Mouse (Mus musculus) MEL (cell line): ENCODE data around the gene Mfsd2a. TPM values are rescaled to one million over a fixed set of nuclear protein-coding genes. Genes with fewer than 3 reads are reported as not detected.

ENCODE experiments used
- DNase-seq: peaks from one replicate; pipeline ENCODE4 v3.0.0; 2011; ENCODE audit warnings: low read depth, low spot score
- H3K27ac ChIP-seq: 2 replicates; pipeline ENCODE4 v1.5.1; 2012; ENCODE audit warnings: low read depth, mild to moderate bottlenecking, control low read depth, low read length, moderate library complexity; ENCODE audit not compliant: control insufficient read depth
- H3K27me3 ChIP-seq, 2 experiments: fragments of 150-350 bp in 1 of 2; sonication (generic) in 1 of 2; 2 replicates each; pipeline ENCODE4 v1.6.1; 2012; ENCODE audit warnings: low read length in 2 of 2, mild to moderate bottlenecking in 2 of 2, improper control_type of control experiment in 1 of 2, moderate library complexity in 1 of 2; ENCODE audit not compliant: insufficient read depth in 2 of 2, control insufficient read depth in 1 of 2
- H3K36me3 ChIP-seq, 2 experiments: 2 replicates each; pipeline ENCODE4 v1.6.1; 2012 to 2014; ENCODE audit warnings: low read length in 2 of 2, improper control_type of control experiment in 1 of 2, inconsistent platforms in 1 of 2, mild to moderate bottlenecking in 1 of 2; ENCODE audit not compliant: insufficient read depth in 2 of 2, control insufficient read depth in 1 of 2
- H3K4me1 ChIP-seq, 2 experiments: fragments of 150-350 bp in 1 of 2; sonication (generic) in 1 of 2; 2 replicates each; pipeline ENCODE4 v1.6.1; 2012; ENCODE audit warnings: low read length in 2 of 2, improper control_type of control experiment in 1 of 2, mild to moderate bottlenecking in 1 of 2; ENCODE audit not compliant: insufficient read depth in 2 of 2, control insufficient read depth in 1 of 2
- H3K4me3 ChIP-seq, 2 experiments: fragments of 150-350 bp in 1 of 2; sonication (generic) in 1 of 2; 2 replicates each; pipeline ENCODE4 v1.5.1; 2012; ENCODE audit warnings: low read depth in 2 of 2, low read length in 2 of 2, mild to moderate bottlenecking in 2 of 2, moderate library complexity in 2 of 2, control low read depth in 1 of 2, improper control_type of control experiment in 1 of 2; ENCODE audit not compliant: control insufficient read depth in 1 of 2, insufficient read depth in 1 of 2
- H3K79me2 ChIP-seq: 2 replicates; pipeline ENCODE4 v1.6.1; 2012; ENCODE audit warnings: mild to moderate bottlenecking, low read length, moderate library complexity; ENCODE audit not compliant: control insufficient read depth, poor library complexity, insufficient read depth
- H3K9ac ChIP-seq: 2 replicates; pipeline ENCODE4 v1.6.1; 2012; ENCODE audit warnings: low read depth, mild to moderate bottlenecking, control low read depth, low read length, moderate library complexity; ENCODE audit not compliant: control insufficient read depth, poor library complexity, severe bottlenecking
- H3K9me3 ChIP-seq: fragments of 150-350 bp; sonication (generic); replicated peaks from 2 replicates; pipeline ENCODE4 v1.6.1; 2012; ENCODE audit warnings: mild to moderate bottlenecking, low read length, improper control_type of control experiment, moderate library complexity; ENCODE audit not compliant: insufficient read depth
- CHD1 ChIP-seq: IDR thresholded peaks from 2 replicates; pipeline ENCODE4 v1.6.1; 2012; ENCODE audit warnings: low read depth, mild to moderate bottlenecking, inconsistent platforms, low read length, improper control_type of control experiment
- CHD2 ChIP-seq: IDR thresholded peaks from 2 replicates; pipeline ENCODE4 v1.6.1; 2011; ENCODE audit warnings: low read length, improper control_type of control experiment
- CTCF ChIP-seq, 3 experiments: IDR thresholded peaks in 2 of 3; conservative IDR thresholded peaks in 1 of 3; 2 replicates each; pipeline ENCODE4 v1.5.1; 2011 to 2012; ENCODE audit warnings: low read length in 3 of 3, low read depth in 2 of 3, mild to moderate bottlenecking in 2 of 3, improper control_type of control experiment in 1 of 3, inconsistent platforms in 1 of 3, mixed read lengths in 1 of 3, moderate library complexity in 1 of 3; ENCODE audit not compliant: control insufficient read depth in 1 of 3, insufficient read depth in 1 of 3, poor library complexity in 1 of 3, severe bottlenecking in 1 of 3
- E2F4 ChIP-seq: IDR thresholded peaks from 2 replicates; pipeline ENCODE4 v1.6.1; 2011; ENCODE audit warnings: low read depth, low read length, improper control_type of control experiment, borderline replicate concordance
- ELF1 ChIP-seq: IDR thresholded peaks from 2 replicates; pipeline ENCODE4 v1.6.1; 2014; ENCODE audit warnings: low read depth, mild to moderate bottlenecking, inconsistent platforms, low read length, improper control_type of control experiment, moderate library complexity
- EP300 ChIP-seq, 2 experiments: IDR thresholded peaks; 2 replicates each; pipeline ENCODE4 v1.6.1; 2011; ENCODE audit warnings: improper control_type of control experiment in 2 of 2, low read length in 2 of 2, low read depth in 1 of 2, mild to moderate bottlenecking in 1 of 2
- HCFC1 ChIP-seq: IDR thresholded peaks from 2 replicates; pipeline ENCODE4 v1.6.1; 2012; ENCODE audit warnings: low read depth, mild to moderate bottlenecking, inconsistent platforms, low read length, improper control_type of control experiment, moderate library complexity
- KAT2A ChIP-seq: conservative IDR thresholded peaks from 2 replicates; pipeline ENCODE4 v1.6.1; 2012; ENCODE audit warnings: low read depth, low read length, improper control_type of control experiment, inconsistent platforms
- MAFK ChIP-seq: IDR thresholded peaks from 2 replicates; pipeline ENCODE4 v1.6.1; 2011; ENCODE audit warnings: low read depth, mild to moderate bottlenecking, low read length, improper control_type of control experiment, borderline replicate concordance
- MXI1 ChIP-seq: IDR thresholded peaks from 2 replicates; pipeline ENCODE4 v1.6.1; 2011; ENCODE audit warnings: mild to moderate bottlenecking, low read depth, low read length, improper control_type of control experiment
- MYB ChIP-seq: IDR thresholded peaks from 2 replicates; pipeline ENCODE4 v1.6.1; 2011; ENCODE audit warnings: mild to moderate bottlenecking, low read depth, low read length, improper control_type of control experiment
- NELFE ChIP-seq: IDR thresholded peaks from 2 replicates; pipeline ENCODE4 v1.6.1; 2011; ENCODE audit warnings: low read depth, low read length, improper control_type of control experiment
- POLR2A ChIP-seq, 2 experiments: IDR thresholded peaks; 2 replicates each; pipeline ENCODE4 v1.6.1; 2011 to 2012; ENCODE audit warnings: low read length in 2 of 2, mild to moderate bottlenecking in 2 of 2, control low read depth in 1 of 2, improper control_type of control experiment in 1 of 2, low read depth in 1 of 2, moderate library complexity in 1 of 2; ENCODE audit not compliant: control insufficient read depth in 1 of 2, insufficient read depth in 1 of 2, poor library complexity in 1 of 2
- RAD21 ChIP-seq: IDR thresholded peaks from 2 replicates; pipeline ENCODE4 v1.6.1; 2011; ENCODE audit warnings: mild to moderate bottlenecking, low read depth, low read length, improper control_type of control experiment
- SIN3A ChIP-seq: IDR thresholded peaks from 2 replicates; pipeline ENCODE4 v1.6.1; 2012; ENCODE audit warnings: low read length, improper control_type of control experiment, inconsistent platforms
- SMC3 ChIP-seq: IDR thresholded peaks from 2 replicates; pipeline ENCODE4 v1.6.1; 2011; ENCODE audit warnings: low read depth, low read length, improper control_type of control experiment
- TAL1 ChIP-seq: IDR thresholded peaks from 2 replicates; pipeline ENCODE4 v1.6.1; 2012; ENCODE audit warnings: mild to moderate bottlenecking, inconsistent platforms, low read length, moderate library complexity, mixed read lengths
- USF2 ChIP-seq, 2 experiments: IDR thresholded peaks; 2 replicates each; pipeline ENCODE4 v1.6.1; 2011 to 2012; ENCODE audit warnings: improper control_type of control experiment in 2 of 2, low read length in 2 of 2, borderline replicate concordance in 1 of 2, inconsistent platforms in 1 of 2, low read depth in 1 of 2, mild to moderate bottlenecking in 1 of 2; ENCODE audit not compliant: insufficient read depth in 1 of 2
- ZC3H11A ChIP-seq: IDR thresholded peaks from 2 replicates; pipeline ENCODE4 v1.6.1; 2012; ENCODE audit warnings: low read depth, mild to moderate bottlenecking, inconsistent platforms, low read length, improper control_type of control experiment
- ZKSCAN1 ChIP-seq: IDR thresholded peaks from 2 replicates; pipeline ENCODE4 v1.6.1; 2012; ENCODE audit warnings: low read depth, mild to moderate bottlenecking, inconsistent platforms, low read length, improper control_type of control experiment, moderate library complexity
- ZMIZ1 ChIP-seq: IDR thresholded peaks from 2 replicates; pipeline ENCODE4 v1.6.1; 2012; ENCODE audit warnings: low read depth, mild to moderate bottlenecking, inconsistent platforms, low read length, improper control_type of control experiment, moderate library complexity
- polyA plus RNA-seq, 2 experiments: library from polyadenylated mRNA; stranded (reverse) in 1 of 2; unstranded in 1 of 2; fragments of >175 nt in 1 of 2; fragments of >200 nt in 1 of 2; gene quantifications; 2 replicates each; pipeline versions ENCODE4 v1.2.1 to v1.2.4; 2012; ENCODE audit warnings: low replicate concordance in 2 of 2, low read depth in 1 of 2; ENCODE audit not compliant: insufficient read length in 2 of 2, insufficient read depth in 1 of 2, missing spikeins in 1 of 2
- total RNA-seq: library from RNA; depleted of rRNA; stranded (reverse); fragments of 300-350 nt; gene quantifications from 2 replicates; pipeline ENCODE4 v1.2.3, GENCODE M21; 2012; rRNA removed

Mfsd2a gene
- total and polyA plus RNA-seq, 3 experiments: 8.8 to 14.3 TPM; not detected in 1

DNA sequence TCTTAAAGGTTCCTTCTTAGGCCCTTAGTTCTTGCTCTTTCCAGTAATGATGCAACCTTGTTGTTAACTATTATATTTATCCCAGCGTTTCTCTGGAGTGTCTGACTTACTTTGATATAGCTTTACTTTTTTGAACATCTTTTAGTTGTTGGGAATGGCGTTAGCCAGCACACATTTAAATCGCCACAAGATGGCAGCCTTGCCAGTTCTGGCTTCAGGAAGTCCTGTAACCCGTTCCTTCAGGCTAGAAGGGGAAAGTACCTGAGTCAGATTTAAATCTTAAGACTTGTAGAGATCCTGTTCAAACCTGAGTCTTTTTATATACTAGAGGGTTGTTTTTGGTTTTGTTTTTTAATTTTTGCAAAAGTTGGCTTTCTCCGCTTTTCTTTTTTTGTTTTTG is 62.7 kb downstream of the Mfsd2a start:
- Histone ChIP-seq H3K9me3 (no peaks in the 10 kb centered on the region), H3K4me1 (peaks cover 7 to 17% of the 10 kb centered on the region in 2 experiments; a peak in 3 of 4 replicates), H3K36me3 (peaks cover 0 to 3% of the 10 kb centered on the region in 2 experiments; a peak in 1 of 4 replicates), H3K9ac (no peak overlapping the region), H3K79me2 (no peaks in the 10 kb centered on the region), H3K27me3 (no peaks in the 10 kb centered on the region; a peak in 2 of 4 replicates), H3K27ac (no peak overlapping the region), H3K4me3 (peak overlapping the region; percentile 28 to 39)
- TF ChIP-seq TAL1 (no peak), ELF1 (peak; percentile 65; the same call in 1 of the 2 replicates), ZMIZ1 (no peak), HCFC1 (0 out of 2 replicates have a peak, but pooled peaks have one; percentile 35), MXI1 (no peak), ZC3H11A (peak; percentile 51), RAD21 (peak; percentile 64), CTCF (IDR thresholded peaks at IDR 0.05 in 2 of 3, conservative IDR thresholded peaks at IDR 0.05 in 1 of 3; ENCODE audit: control insufficient read depth in 1 of 3, insufficient read depth in 1 of 3, low read depth in 2 of 3, low read length in 3 of 3, poor library complexity in 1 of 3, severe bottlenecking in 1 of 3) (peak; percentile 63 to 87 (median 77)), SMC3 (peak; percentile 81)
- peak; percentile 78 for DNase-seq

DNA sequence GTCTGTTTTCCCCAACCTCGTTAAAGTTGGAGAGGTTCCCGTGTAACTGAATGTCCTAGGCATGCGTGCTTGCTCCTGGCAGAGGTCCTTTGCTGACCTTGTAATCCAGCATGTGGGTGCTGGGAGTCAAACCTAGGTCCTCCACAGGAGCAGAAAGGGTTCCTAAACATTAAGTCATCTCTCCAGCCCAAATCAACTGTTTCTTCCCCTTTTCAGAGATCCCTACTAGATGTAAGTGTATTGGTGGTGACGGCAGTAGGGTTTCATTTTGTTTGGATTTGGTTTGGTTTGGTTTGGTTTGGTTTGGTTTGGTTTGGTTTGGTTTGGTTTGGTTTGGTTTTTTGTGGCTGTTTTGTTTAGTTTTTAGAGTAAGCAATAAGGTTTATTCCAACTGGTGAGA is 63.2 kb downstream of the Mfsd2a start:
- Histone ChIP-seq H3K4me3 (peak overlapping the region; percentile 28 to 39), H3K79me2 (no peaks in the 10 kb centered on the region), H3K27me3 (no peaks in the 10 kb centered on the region; a peak in 2 of 4 replicates), H3K9ac (no peak overlapping the region), H3K9me3 (no peaks in the 10 kb centered on the region), H3K36me3 (peaks cover 0 to 3% of the 10 kb centered on the region in 2 experiments; a peak in 1 of 4 replicates), H3K27ac (no peak overlapping the region), H3K4me1 (peaks cover 7 to 16% of the 10 kb centered on the region in 2 experiments; a peak in 3 of 4 replicates)
- DNase-seq: peak; percentile 39
- no peak for TF ChIP-seq NELFE
- no peak for TF ChIP-seq POLR2A (IDR thresholded peaks at IDR 0.05; ENCODE audit: control insufficient read depth in 1 of 2, insufficient read depth in 1 of 2, low read depth in 1 of 2, low read length in 2 of 2, poor library complexity in 1 of 2)
- no peak for TF ChIP-seq KAT2A
- no peak for TF ChIP-seq MYB
- TF ChIP-seq CTCF (IDR thresholded peaks at IDR 0.05 in 2 of 3, conservative IDR thresholded peaks at IDR 0.05 in 1 of 3; ENCODE audit: control insufficient read depth in 1 of 3, insufficient read depth in 1 of 3, low read depth in 2 of 3, low read length in 3 of 3, poor library complexity in 1 of 3, severe bottlenecking in 1 of 3): no peak
- TF ChIP-seq EP300 (IDR thresholded peaks at IDR 0.05; ENCODE audit: low read depth in 1 of 2, low read length in 2 of 2): no peak
- TF ChIP-seq E2F4: no peak
- TF ChIP-seq SIN3A: no peak
- TF ChIP-seq MAFK: no peak
- no peak for TF ChIP-seq CHD2
- TF ChIP-seq ZKSCAN1: no peak
- TF ChIP-seq USF2 (IDR thresholded peaks at IDR 0.05; ENCODE audit: borderline replicate concordance in 1 of 2, insufficient read depth in 1 of 2, low read depth in 1 of 2, low read length in 2 of 2): no peak
- no peak for TF ChIP-seq CHD1

Other genes starting within 250 kb of the Mfsd2a start
- 12.5 and 13.1 TPM in 2 replicates for gene Ppt1, start 124.9 kb downstream of the Mfsd2a start, total RNA-seq
- 10 to 100 TPM in 1 of 2 experiments, not detected in 1; 19.9 TPM for gene Ppt1, start 124.9 kb downstream of the Mfsd2a start, polyA plus RNA-seq
- gene Cap1, start 75.1 kb downstream of the Mfsd2a start, total RNA-seq: 68.3 and 82.3 TPM in 2 replicates
- 100 to 1,000 TPM in 1 of 2 experiments, not detected in 1; 134 TPM for gene Cap1, start 75.1 kb downstream of the Mfsd2a start, polyA plus RNA-seq
- gene Mycl, start 34.5 kb upstream of the Mfsd2a start, total RNA-seq: not detected in 2 replicates
- not detected for gene Mycl, start 34.5 kb upstream of the Mfsd2a start, polyA plus RNA-seq
- gene Trit1, start 55.4 kb upstream of the Mfsd2a start, total RNA-seq: 14.9 and 19.6 TPM in 2 replicates
- 10 to 100 TPM in 1 of 2 experiments, not detected in 1; 17.9 TPM for gene Trit1, start 55.4 kb upstream of the Mfsd2a start, polyA plus RNA-seq
- 0.08 TPM in 1 of 2 replicates, not detected in the other for gene Bmp8b, start 144.0 kb upstream of the Mfsd2a start, total RNA-seq
- gene Bmp8b, start 144.0 kb upstream of the Mfsd2a start, polyA plus RNA-seq: under 1 TPM in 1 of 2 experiments, not detected in 1; 0.06 TPM
- not detected in 2 replicates for gene Oxct2b, start 155.1 kb upstream of the Mfsd2a start, total RNA-seq
- not detected for gene Oxct2b, start 155.1 kb upstream of the Mfsd2a start, polyA plus RNA-seq
- gene Ppie, start 178.8 kb upstream of the Mfsd2a start, total RNA-seq: 100 and 108 TPM in 2 replicates
- 10 to 100 TPM in 1 of 2 experiments, not detected in 1; 97.9 TPM for gene Ppie, start 178.8 kb upstream of the Mfsd2a start, polyA plus RNA-seq
- not detected in 2 replicates for gene Hpcal4, start 222.0 kb upstream of the Mfsd2a start, total RNA-seq
- gene Hpcal4, start 222.0 kb upstream of the Mfsd2a start, polyA plus RNA-seq: not detected
- not detected in 2 replicates for gene Nt5c1a, start 240.3 kb upstream of the Mfsd2a start, total RNA-seq
- gene Nt5c1a, start 240.3 kb upstream of the Mfsd2a start, polyA plus RNA-seq: not detected